Mouse (Mus musculus): ENCODE results near the gene Olfr1424. TPM values are rescaled to one million over a fixed set of nuclear protein-coding genes. Genes with fewer than 3 reads are reported as not detected.

Olfr1424 gene
- total RNA-seq, 4 experiments from 2014 or later = not detected

Other genes with a start within 250 kb of the Olfr1424 start
- gene Stx3, start 243.3 kb downstream of the Olfr1424 start, total RNA-seq (2022) = 10 to 100 TPM; 27.7 to 33.8 (median 29.7) TPM
- not detected for gene Olfr1417, start 223.5 kb downstream of the Olfr1424 start, total RNA-seq (2022)
- gene Olfr1418, start 201.6 kb downstream of the Olfr1424 start, total RNA-seq (2022) = not detected
- gene Olfr1419, start 187.6 kb downstream of the Olfr1424 start, total RNA-seq (2022) = under 1 TPM in 1 of 4 experiments, not detected in 3; 0.13 TPM
- gene Olfr1420, start 176.1 kb downstream of the Olfr1424 start, total RNA-seq (2022) = not detected
- gene Patl1, start 150.3 kb downstream of the Olfr1424 start, total RNA-seq (2022) = 10 to 100 TPM; 19.4 to 22.9 (median 21.1) TPM
- 10 to 100 TPM; 56.8 to 62.7 (median 59.6) TPM for gene Osbp, start 96.7 kb downstream of the Olfr1424 start, total RNA-seq (2022)
- not detected for gene Olfr1423, start 21.4 kb downstream of the Olfr1424 start, total RNA-seq (2022)
- gene Olfr1425, start 15.0 kb upstream of the Olfr1424 start, total RNA-seq (2022) = not detected
- gene Olfr1426, start 29.3 kb upstream of the Olfr1424 start, total RNA-seq (2022) = not detected
- not detected for gene Olfr1427, start 40.7 kb upstream of the Olfr1424 start, total RNA-seq (2022)
- gene Olfr1428, start 53.2 kb upstream of the Olfr1424 start, total RNA-seq (2022) = not detected
- not detected for gene Olfr76, start 60.5 kb upstream of the Olfr1424 start, total RNA-seq (2022)
- gene Olfr1555-ps1, start 107.4 kb upstream of the Olfr1424 start, total RNA-seq (2022) = not detected
- not detected for gene Olfr1431, start 138.0 kb upstream of the Olfr1424 start, total RNA-seq (2022)
- gene Olfr1432, start 169.9 kb upstream of the Olfr1424 start, total RNA-seq (2022) = not detected
- not detected for gene Olfr262, start 179.0 kb upstream of the Olfr1424 start, total RNA-seq (2022)
- not detected for gene Olfr235, start 198.3 kb upstream of the Olfr1424 start, total RNA-seq (2022)
- gene Olfr1434, start 217.2 kb upstream of the Olfr1424 start, total RNA-seq (2022) = not detected
- gene Olfr1436, start 236.4 kb upstream of the Olfr1424 start, total RNA-seq (2022) = not detected